Mouse (Mus musculus) T-cell, adult 2 months (primary cell): Measurements from ENCODE around the gene Gm2115.

ENCODE experiments used
- DNase-seq: peaks from one replicate; pipeline ENCODE4 v3.0.0; 2022; ENCODE audit warnings: low spot score

The Gm2115 gene

DNA sequence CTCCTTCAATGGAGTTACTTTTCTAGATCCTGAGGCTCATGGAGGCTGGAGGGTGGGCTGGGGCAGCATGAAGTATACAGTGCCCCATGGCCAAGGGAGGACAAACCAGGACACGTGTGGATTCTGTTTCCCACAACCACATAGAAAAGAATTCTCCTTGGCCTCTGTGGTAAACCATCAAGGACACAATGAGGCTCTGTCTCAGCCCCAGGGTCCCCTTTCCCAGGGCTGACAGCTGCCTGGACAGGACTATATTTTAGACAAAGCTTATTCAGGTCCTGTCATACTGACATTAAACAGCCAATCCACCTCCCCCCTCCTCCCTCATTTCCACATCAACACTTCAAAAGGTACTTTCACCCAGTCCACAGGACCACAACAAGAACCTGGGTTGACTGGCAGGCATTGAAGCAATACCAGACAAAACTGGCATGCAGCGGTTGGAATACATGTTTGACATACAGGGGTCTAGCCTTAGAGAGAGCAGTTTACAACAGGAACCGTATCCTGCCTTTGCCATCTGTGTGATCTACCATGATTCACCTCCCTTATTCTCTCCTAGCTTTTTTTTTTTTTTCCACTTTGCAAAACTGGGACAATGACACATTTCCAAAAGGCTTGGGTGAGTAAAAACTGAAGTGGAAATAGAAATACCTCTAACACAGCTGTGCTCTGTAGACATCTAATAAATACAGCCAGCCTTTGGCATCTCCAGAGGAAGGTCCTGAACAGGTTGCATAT, 57.8 kb downstream of the Gm2115 start:
- DNase-seq: no peak

DNA sequence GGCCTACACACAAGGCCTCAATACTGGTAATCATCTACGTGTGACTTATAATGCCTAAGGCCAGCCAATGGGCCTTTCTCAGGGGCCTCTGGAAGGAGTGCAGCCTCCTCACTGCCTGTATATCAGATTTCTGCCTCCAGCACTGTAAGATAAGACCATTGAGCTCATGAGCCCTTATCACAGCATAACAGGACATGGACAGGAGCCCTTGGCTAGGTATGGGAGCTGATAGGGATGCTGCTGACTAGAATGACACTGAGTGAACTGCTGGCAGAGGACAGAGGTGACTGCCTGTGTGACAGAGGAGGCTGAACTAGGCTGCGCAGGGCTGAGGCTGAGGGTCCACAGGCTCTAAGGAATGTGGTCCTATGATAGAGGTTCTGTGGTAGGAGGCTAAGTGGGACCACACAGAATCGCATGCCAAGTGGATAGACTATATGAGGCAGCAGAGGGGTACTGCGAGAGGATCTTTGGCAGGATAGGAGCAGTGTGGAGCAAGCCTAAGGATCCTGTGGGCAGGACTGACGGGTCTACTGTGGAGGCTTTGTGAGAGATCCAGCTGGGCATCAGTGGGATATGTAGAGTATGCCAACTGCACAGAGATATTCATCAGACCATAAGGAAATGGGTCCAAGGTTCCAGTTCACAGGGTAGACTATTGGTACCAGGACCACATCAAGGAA, 58.5 kb downstream of the Gm2115 start:
- DNase-seq: no peak

DNA sequence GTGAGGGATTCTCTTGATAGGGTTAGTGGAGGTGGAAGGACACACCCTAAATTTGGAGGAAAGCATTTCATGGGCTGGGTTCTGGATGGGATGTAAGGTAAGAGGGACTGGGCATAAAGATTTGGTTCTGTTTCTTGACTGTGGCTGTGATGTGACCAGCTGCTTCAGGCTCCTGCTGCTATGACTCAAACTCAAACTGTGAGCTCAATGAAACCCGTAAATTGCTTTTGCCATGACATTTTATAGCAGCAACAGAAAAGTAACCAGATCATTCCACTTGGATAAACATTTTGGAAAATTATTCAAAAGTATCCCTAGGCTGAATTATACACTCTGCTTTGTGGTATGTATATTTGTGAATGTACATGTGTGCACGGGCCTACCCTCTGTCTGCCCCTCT, 61.9 kb downstream of the Gm2115 start:
- DNase-seq: no peak

DNA sequence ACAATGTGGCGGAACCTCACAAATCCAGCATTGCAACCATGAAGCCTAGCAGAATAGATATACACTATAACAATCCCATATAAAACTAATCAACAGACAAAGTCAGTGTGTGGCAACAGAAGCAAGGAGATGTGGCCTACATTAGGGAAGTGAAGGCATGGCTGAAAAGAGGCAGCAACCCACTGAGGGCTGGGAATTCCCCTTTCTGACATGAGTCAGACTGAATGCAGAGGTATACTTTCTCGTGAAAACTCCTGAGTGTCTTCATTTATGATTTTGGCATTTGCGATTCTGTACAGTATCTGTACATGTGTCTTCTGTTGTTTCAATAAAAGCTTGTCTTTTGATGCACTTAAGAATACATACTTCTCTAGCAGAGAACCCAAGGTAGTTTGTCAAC, 62.6 kb downstream of the Gm2115 start:
- no peak for DNase-seq

DNA sequence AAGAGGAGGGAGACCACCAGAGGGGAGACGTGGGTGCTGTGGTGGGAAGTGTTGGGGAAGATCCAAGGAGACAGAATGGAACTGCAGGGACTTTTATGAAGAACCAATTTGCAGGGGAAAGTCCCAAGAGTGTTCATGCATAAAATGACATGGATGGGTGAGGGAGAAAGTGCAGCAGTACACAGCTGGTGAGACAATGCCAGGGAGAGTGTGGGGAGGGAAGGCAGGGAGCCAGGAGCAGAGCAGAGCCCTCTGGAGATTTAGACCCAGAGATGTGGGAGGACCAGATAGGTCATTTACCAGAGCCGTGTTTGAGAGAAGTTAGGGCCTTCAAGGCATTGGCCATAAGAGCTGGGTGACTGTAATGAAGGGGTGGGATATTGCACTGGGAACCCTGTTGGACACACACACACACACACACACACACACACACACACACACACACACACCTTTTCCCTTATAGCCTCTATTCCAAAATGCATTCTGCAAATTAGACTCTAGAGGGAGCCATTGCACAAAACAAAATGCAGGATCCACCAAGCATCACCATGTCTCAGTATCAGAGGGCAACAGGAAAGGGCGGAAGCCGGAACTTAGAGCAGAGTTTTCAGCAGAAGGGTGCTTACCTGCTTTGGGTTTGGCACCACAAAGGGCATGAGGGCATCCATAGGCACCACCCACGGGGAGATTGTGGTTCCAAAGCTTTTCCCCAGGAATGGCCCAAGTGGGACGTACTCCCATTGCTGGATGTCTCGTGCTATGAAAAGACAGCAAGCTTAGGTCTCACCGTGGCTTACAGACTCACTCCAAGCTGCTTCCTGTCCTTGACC, 65.5 kb downstream of the Gm2115 start:
- peak; percentile 60 for DNase-seq

DNA sequence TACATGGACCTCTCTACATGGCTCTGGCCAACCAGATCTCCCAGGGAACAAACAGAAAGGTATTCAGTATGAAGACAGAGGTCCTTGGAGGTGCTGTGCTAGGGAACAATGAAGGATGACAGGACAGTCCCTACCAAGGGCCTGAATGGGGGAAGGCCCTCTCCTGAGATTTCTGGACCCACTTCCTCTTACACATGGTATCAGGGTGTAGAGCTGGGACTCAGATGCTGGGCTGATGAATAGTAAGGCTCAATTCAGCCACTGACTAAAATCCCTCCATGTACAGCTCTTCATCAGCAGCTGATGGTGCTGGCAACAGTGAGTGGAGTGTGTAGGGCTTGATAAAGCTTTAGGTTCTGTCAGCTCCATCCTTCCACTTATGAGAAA, 66.2 kb downstream of the Gm2115 start:
- no peak for DNase-seq

DNA sequence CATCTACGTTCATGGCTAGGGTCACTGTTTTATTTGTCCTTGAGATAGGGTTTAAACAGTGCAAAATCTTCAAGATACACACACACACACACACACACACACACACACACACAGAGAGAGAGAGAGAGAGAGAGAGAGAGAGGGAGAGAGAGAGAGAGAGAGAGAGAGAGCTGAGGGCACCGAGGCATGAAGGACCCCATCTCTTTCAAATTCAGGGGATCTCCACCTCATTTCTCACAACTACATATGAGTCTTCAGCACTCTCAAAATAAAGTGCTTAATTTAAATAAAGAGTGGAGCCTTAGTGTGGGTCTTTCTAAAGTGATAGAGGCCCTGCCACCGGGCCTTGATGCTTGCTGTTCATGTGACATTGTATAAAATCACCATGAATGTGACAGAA, 67.2 kb downstream of the Gm2115 start:
- no peak for DNase-seq

DNA sequence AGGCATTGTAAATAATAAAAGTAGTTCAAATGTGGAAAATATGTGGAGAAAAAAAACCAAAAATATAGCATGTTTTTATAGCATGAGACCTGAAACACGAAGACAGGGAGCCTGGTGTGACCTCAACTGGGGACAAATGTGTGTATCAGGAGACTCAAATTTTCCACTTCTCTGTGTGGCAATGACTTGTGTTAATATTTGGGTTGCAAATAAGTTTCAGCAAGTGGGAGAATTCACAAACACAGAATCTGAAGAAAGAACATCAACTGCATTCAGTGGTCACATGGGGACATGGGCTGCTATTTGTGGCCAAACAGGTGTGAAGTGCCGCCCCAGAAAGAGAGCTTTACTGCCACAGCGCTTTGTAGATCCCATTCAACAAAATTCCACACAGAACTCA, 67.9 kb downstream of the Gm2115 start:
- no peak for DNase-seq

DNA sequence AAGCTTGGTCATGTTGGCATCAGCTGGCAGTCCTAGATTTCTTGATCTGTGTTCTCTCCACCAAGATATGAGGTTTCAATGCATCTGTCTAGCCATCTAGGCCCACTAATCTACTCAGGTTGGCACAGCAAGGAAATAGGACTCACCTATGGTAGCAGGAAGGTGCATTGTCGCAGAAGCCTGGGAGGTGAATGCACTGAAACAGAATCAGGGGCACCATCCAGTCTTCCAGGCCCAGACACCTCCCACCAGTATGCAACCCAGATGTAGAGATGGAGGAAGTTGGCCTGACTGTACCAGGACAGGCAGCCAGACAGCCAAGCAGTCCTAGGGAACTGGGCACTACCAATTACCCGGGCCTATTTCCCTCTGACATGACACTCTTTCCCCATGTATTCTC, 71.9 kb downstream of the Gm2115 start:
- no peak for DNase-seq

DNA sequence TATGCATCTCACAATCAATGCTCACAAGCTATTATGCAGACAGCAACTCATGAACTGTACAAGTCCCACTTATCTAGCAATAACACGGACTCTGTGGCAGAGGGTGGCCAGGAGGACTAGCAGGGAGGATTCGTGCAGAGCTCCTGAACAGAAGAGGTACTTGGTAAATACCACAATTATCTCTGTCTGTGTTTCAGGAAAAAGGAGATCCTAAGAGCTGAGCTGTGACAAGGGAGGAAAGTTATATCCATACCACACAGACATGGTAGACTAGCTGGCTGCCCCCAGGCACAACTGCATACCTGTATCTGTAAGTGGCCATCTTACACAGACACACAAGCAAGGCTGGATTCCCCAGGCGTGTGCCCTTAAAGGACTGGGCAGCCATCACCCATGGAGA, 72.6 kb downstream of the Gm2115 start:
- no peak for DNase-seq

DNA sequence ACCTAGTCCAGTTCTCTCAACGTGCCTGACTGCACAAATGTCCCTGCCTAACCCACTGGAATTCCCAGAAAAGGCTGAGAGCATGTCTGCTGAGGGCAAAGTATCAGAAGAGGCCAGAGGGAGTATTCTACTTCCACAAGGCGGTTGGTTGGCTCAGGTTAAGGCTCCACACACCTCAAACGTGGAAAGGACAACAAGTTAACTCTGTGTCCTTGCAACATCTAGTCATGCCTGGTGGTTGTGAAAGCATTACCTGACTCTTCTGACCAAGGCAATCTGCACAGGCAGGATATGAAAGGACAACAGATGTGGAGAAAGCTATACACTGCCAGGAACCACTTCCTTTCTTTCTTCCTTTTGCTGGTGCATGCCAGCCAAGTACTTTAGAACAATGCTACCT, 75.7 kb downstream of the Gm2115 start:
- DNase-seq: no peak

DNA sequence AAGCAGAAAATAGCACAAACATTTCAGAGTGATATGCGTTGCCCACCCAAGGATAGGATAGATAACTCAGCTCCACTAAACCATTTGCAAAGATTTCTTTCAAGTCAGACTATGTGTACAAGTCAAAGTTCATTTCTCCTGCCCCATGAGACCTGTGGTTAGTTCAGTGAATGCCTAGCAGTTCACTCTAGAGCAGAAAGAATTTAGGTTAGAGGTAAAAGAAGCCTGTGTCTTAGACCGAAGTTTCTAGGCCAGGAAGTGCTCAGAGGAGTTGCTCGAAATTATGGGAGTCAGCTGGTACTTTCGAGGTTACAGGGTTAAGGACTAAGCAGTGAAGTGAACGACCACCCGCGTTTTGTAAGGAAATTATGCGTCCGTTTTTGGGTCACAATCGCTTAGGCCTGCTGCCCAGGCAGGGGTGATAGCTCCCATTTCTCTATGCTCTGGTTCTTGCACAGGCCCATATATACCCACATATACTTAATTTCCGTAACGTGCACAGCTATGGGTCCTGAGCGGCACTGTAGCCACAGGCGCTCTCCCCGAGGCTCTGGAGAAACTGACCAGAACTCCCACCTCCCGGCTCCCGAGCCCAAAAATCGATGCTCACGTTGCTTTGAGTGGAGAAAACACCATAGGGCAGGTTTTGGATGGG, 76.4 kb downstream of the Gm2115 start:
- no peak for DNase-seq

DNA sequence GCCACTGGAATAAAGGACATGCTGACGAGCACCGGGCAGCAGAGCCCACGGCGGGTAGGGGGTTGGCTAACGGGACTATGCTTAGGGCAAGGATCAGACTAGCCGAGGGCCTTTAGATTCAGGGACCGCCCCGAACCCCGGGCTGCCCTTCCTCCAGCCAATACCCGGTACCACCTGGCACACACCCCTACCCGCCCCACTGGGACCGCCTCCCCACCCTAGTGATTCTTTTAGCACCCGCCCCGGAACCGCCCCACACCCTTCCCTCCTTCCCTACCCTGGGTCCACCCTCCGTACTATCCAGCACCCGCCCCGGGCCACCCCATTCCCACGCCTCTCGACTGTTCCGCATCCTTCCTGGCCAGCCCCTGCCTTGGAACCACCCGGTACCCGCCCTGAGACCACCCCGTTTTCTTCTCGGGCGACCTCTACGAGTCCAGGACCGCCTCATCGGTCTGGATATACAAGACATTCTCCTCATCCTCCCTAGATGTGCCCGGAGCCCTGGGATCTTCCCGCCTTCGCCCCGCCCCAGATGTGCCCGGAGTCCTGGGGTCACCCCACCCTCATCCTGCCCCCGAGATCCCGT, 77.0 kb downstream of the Gm2115 start:
- peak; percentile 36 for DNase-seq

DNA sequence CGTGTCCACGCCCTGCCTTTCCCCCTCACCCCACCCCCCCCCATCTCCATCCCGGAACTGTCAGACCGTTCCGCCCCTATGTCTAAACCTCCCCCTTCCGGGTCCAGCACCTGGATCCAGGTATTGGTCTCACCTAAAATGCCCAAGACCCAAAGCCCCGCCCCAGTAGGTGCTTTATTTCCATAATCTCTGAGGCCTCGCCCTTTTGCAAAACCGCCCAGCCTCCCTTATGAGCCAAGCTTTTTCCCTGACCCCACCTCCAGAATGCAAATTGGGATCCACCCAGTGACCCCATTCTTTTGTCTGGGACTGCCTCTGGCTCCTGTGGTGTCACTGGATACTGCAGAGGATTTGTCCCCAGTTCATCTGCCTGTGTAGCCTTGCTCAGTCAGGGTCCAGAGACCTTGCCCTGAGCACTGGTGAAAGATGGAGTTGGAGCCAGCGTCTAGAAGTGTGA, 77.6 kb downstream of the Gm2115 start, which contains the start of gene Fah:
Gene Fah, minus strand, starts transcription at position 430 of the 457 bp plus-strand sequence.
- no peak for DNase-seq

DNA sequence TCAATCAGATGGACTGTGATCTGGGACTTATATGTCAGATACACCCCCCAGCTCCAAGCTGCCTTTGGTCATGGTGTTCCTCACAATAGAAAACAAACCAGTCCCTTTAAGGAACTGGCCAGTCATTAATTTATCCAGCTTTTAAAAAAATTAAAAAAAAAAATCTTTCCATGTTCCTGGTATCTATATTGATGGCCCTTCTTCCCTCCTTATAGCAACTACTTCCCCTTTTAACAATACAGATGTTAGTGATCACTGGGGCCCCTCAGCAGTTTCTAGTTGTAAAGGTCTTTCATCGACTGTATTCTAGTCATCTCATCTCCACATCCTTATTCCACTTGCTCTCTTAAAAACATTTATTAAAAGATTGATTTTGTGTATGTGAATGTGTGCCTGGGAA, 82.9 kb downstream of the Gm2115 start:
- DNase-seq: no peak

DNA sequence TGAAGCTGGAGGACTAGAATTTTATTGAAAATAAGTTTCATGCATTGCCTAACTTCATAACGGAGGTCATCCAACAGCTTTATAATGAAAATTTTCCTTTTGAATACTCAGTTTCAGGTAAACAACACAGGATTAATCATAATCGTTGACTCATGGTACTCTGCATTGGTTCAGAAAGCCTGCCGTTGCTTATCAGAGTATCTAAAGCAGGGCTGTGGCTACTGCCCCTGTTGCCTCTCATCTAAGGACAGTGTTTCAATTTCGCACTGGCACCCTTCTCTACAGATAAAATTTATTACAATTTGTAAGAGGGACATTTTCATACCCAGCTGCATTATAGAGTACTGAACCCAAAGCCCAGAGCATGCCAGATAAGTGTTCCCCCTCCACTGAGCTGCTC, 83.7 kb downstream of the Gm2115 start:
- DNase-seq: no peak

DNA sequence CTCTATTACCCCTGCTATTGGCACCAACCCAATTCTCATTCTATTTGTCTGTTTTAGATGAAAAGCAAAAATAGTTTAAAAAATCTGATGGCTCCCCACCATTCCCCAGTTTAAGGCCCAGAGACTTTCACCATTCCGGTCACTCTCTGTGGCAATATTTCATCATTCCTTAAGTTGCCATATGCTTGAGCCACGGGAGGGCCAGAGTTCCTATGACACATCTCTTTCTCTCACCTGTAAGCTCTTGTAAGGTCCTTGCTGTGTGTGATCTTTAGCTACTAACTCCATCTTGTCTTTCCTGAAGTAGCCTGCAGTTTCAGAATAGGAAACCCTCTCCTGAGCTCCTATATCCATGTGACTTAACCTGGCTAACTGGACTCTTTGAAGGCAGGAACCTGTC, 90.2 kb downstream of the Gm2115 start:
- DNase-seq: no peak

DNA sequence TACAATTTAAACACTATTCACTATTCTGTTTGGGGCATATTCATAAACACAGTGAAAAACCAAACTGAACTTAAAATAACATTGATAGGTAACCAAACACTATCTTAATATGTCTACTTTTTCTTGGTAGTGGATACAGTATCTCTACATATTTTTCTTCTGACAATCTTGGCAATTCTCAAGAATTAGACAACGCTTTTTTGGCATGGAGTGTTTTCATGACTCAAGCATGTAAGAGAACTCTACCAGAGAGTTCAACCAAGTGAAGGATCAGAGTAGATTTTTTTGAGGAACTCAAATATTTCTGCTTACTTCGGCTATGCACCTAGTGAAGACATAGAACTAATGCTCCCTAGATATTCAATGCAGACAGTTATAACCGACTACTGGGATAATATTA, 92.2 kb downstream of the Gm2115 start:
- DNase-seq: no peak

DNA sequence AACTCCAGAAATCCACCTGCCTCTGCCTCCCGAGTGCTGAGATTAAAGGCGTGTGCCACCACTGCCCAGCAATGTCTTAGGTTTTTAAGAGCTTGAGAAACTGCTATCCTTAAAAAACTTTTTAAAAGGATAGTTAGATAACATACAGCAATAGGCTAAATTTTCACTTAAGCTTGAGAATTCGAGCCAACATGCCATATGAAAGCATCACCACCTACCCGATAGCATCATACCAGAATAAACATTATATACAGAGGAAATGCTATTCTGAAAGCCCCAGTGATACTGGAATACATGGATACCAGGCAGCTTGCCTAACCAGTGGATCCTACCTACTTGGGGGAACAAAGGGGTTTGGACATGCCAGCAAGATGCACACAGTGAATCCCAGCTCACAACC, 95.0 kb downstream of the Gm2115 start:
- no peak for DNase-seq

DNA sequence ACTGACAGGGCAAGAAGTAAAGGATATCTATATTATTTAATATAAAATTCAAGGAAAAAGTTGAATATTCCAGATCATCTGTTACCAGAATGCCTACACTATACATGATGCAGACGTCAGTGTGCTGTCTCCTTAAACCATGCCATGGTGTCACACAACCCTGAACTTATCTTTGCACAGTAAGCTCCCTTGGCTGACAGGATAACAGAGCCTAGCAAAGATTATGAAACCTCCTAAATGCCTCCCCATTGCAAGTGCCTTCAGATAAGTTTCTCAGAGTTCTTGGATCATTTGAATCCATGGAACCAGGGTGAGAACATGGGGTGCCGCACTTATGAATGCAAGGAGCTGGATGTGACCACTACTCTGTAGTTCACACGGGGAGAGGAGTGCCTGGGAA, 103.1 kb downstream of the Gm2115 start:
- no peak for DNase-seq
